Mouse (Mus musculus) urinary bladder, adult 18-20 months (tissue): ENCODE results near the gene Igf1.
A peak's percentile ranks its signal among the peaks of the same experiment; 100 is the strongest.

ENCODE experiments used
- DNase-seq, 2 experiments: peaks; one replicate each; pipeline ENCODE4 v3.0.0; 2022; ENCODE audit warnings: low spot score in 2 of 2, mixed read lengths in 2 of 2

Gene Igf1

DNA sequence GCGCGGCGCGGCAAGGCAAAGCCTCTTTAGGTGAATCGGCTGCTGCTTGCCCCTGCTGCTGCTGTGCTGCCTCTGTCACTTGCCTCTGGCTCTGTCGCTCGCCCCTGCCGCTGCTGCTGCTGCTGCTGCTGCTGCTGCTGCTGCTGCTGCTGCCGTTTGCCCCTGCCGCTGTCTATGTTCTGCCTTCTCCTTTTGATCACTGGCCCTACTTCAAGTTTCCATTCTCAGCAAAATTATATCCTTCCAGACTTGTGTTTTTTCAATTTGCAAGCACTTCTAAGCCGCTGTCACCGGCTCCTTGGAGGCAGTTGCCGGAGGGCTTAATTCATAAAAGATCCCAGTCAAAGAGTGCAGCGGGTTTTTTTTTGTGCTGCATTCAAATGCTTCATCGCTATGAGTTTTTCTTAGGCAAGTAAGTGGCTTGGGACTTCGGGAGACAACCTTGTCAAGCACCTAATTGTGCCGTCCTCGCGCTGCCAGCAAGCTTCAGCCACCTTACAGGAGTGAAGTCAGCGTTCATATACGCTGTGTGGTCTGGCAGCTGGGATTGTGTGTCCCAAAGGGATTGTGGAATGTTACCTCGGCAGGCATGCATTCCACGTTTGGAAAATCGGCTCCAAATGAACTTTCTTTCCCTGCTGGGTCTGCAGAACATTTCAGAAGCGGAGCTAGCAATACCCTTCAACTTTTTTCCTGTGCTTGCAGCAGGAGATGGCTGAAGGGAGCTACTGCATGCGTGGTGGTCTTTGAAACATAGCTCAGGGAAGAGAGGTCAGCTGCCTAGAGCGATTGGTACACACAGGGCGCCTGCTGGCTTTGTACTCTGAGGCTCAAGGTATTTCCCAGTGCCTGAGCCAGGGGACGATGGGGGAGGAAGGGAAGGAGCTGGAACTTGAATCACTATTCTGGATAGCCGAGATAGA lies 2.4 kb downstream of the Igf1 start:
- DNase-seq = peak in 1 of 2 experiments; percentile 44

DNA sequence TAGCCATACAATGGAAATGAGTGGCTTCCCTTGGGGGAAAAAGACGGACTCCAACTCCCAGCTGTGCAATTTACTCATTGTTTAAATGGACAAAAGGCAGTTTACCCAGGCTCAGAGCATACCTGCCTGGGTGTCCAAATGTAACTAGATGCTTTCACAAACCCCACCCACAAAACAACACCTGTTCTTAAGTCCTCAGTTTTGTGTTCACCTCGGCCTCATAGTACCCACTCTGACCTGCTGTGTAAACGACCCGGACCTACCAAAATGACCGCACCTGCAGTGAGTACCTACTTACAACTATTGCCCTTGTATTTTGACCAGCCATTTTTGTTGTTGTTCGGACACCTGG lies 3.0 kb downstream of the Igf1 start:
- DNase-seq = no peak

GRCm38 (mm10) chr10:87862899-87863298 lies 4.8 kb downstream of the Igf1 start:
- no peak for DNase-seq

DNA sequence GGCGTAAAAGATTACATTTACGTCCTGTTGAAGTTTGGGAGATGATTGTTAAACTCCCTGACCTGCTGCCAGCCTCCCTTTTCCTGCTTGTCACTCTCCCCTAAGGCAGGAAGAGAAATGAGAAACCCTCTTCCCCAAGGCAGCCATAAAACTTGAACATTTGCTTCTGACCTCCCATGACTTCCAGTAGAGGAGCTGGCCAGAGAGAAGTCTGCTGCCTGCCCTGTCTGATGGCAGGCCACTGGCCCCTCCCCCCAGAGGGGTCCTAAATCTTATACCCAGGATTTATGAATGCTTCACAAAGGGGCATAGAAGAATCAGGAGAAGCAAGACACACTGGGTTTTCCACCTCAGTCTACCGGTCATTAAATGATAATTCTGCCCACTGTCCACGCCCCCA lies 5.3 kb downstream of the Igf1 start:
- no peak for DNase-seq

DNA sequence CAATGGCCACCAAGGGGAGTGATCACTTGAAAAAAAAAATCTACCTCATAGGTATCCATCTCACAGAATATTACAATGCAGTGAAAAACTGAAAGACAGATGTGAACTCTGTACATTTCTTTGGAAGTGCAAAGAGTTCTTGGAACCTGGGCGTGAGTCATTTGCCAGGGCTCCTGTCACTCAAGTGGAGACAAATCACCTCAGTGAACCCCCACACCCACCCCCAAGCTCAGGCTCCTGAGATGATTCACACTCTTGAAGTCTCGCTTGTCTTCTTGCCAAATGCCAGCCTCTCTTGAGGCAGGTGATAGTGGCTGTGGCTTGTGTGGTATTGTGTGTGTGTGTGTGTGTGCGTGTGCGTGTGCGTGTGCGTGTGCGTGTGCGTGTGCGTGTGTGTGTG lies 7.6 kb downstream of the Igf1 start:
- no peak for DNase-seq

DNA sequence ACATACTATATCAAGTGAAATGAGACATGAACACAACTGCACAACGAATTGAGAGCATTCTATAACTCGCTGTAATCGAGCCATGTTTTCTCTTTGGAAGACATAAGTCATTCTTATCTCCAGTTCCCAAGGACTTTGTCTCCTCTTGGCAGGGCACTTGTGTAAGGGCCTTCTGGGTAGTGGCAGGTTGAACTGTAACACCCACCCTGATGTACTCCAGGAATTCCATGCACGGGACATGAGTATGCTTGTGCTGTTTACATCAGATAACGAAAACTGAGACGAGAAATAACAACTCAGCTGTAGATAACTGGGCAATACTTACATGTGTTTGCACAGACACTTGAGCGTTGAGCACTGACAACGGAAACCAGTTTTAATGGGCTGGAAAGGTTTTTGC lies 8.4 kb downstream of the Igf1 start:
- no peak for DNase-seq

GRCm38 (mm10) chr10:87867217-87867616 lies 9.2 kb downstream of the Igf1 start:
- no peak for DNase-seq

GRCm38 (mm10) chr10:87867631-87868030 lies 9.6 kb downstream of the Igf1 start:
- DNase-seq = no peak

- DNase-seq = no peak
Measured at GRCm38 (mm10) chr10:87868349-87869053, 10.4 kb downstream of the Igf1 start.

GRCm38 (mm10) chr10:87869151-87869550 lies 11.1 kb downstream of the Igf1 start:
- no peak for DNase-seq

DNA sequence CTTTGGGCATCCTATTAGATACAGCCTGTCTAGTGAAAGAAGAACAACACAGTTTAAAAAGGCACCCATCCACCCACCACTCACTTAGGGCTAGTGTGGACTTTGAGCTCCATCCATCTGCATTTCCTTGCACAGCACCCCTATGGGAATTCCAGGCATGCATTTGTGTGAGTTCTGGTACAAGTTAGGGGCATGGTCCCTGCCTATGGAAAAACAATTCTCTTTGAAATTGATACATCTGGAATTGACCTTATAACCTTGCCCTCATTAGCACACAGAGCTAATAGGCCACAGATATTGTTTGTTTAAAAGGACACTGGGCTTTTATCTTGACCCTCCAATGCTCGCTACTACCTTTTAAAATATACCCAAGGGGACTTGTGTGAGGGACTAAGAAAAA lies 11.6 kb downstream of the Igf1 start:
- DNase-seq = no peak

GRCm38 (mm10) chr10:87871863-87872647 lies 14.0 kb downstream of the Igf1 start:
- DNase-seq = no peak

DNA sequence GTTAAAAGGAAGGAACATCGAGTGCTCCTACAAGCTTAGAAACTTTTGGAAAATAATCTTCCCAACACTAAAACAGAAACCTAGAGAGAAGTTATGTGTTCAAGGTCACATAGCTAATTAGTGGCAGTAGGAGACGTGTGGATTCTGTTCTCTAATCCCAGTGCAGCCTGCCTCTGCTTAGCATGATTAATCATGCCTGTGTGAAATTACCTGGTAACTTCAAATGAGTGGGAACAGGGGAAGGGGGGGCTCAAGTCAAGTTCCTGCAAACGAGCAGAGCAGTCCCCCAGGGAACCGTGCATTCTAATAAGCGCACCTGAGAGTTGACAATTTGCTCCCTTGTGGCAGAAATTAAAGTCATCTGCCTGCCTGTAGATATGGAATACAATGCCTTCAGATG lies 14.8 kb downstream of the Igf1 start:
- no peak for DNase-seq

DNA sequence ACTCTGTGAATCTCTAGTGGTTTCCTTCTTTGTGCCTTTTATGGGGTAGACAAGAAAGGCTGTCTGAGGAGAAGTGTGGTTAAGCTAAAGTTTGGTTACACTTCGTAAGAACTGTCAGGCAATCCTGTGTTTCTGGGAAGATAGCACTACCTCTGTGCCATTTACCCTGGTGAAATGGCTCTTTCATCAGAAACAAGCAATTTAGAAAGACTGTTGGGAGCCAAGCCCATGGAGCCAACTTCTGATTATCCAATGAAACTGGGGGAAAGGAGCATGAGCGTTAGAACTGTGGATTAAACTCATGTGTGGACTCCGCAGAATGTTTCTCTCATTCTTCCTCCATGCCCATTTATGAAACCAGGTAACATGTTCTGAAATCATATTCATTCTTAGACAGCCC lies 15.5 kb downstream of the Igf1 start:
- DNase-seq = no peak

DNA sequence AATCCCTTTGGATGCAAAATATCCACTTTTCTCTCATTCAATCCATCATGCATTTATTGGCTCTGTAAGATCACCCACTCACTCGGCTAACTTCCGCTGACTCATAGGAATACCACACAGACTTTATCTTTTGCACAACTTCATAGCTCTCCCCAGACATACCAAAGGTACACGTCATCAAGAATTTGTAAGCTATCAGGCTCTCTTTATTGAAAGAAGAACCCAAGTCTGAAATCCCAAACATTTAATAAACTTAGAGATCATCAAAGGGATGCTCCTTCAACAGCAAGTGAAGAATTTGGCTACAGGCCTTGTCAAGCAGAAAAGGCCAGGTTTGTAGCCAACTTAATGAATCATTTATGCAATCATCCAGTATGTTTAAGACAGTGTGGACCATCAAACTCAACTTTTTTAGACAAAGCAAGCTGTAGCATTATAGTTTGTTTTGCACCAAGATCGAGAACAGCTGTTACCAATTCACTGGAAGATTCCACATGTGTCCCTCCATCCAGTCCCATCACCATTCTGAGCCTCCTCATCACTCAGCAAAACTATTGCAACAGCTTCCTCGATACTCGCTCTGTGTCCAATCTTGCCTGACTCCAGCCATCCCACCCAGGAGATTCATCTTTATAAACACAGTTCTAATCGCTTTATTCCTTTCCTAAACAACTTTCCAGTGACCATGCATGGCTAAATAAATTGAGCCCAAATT lies 22.2 kb downstream of the Igf1 start:
- DNase-seq = peak in 1 of 2 experiments; percentile 14

GRCm38 (mm10) chr10:87885326-87886040 lies 27.4 kb downstream of the Igf1 start:
- DNase-seq = no peak

GRCm38 (mm10) chr10:87889850-87890249 lies 31.8 kb downstream of the Igf1 start:
- no peak for DNase-seq

- DNase-seq = no peak
Measured at GRCm38 (mm10) chr10:87892256-87892655, 34.2 kb downstream of the Igf1 start.

GRCm38 (mm10) chr10:87893272-87893671 lies 35.2 kb downstream of the Igf1 start:
- no peak for DNase-seq

DNA sequence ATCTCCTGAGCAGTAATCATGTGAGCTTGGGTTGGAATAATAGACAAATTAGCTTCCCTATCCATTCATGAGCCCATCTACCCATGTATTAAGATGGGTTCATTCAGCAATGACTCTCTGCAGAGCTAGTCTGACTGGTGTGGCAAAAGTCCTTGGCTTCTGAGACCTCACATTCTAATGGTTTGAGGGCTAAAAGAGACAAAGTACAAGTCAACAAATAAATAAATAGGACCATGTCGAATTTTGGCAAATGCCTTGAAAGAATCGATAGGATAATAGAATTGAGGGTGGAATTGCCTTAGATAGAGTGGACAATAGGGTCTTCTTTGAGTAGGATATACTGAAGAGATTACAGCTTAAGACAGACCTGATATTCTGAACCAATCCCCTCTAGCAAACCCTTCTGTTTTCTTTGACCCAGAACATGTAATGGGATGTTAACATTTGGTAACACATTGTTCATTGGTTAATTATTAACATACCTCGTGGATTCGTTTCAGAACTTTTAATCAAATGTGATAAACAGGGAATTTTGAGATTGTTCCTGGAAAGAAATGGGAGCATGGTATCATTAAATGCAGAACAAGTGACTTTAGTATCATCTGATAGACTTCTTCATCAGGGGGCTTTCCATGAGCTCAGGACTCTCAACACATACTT lies 36.5 kb downstream of the Igf1 start:
- DNase-seq = no peak
